Mouse (Mus musculus) forebrain, embryonic 10.5 days (tissue): Measurements from ENCODE around the gene Hydin. TPM values are rescaled to one million over a fixed set of nuclear protein-coding genes. Genes with fewer than 3 reads are reported as not detected.
A peak's percentile ranks its signal among the peaks of the same experiment; 100 is the strongest.

Source experiments
- DNase-seq: peaks from one replicate; pipeline ENCODE4 v3.0.0-alpha.2; 2017; ENCODE audit warnings: low spot score; ENCODE audit errors: extremely low spot score
- H3K27ac ChIP-seq: fragments of 300-500 bp; sonication (generic); 2 replicates; pipeline ENCODE4 v1.5.1; 2016; ENCODE audit warnings: mild to moderate bottlenecking
- H3K27me3 ChIP-seq: fragments of 300-500 bp; sonication (generic); 2 replicates; pipeline ENCODE4 v1.6.1; 2016; ENCODE audit warnings: mild to moderate bottlenecking; ENCODE audit not compliant: poor library complexity, severe bottlenecking
- H3K36me3 ChIP-seq: fragments of 300-500 bp; sonication (generic); replicated peaks from 2 replicates; pipeline ENCODE4 v1.6.1; 2016; ENCODE audit warnings: mild to moderate bottlenecking, moderate library complexity
- H3K4me1 ChIP-seq: fragments of 300-500 bp; sonication (generic); 2 replicates; pipeline ENCODE4 v1.6.1; 2016
- H3K4me3 ChIP-seq: fragments of 300-500 bp; sonication (generic); 2 replicates; pipeline ENCODE4 v1.5.1; 2016; ENCODE audit warnings: mild to moderate bottlenecking, moderate library complexity
- H3K9me3 ChIP-seq: fragments of 300-500 bp; sonication (generic); 2 replicates; pipeline ENCODE4 v1.6.1; 2016; ENCODE audit warnings: mild to moderate bottlenecking, moderate library complexity
- WGBS: fragments of 180-500 bp; shearing (Covaris S2); methylation state at CpG from one replicate; pipeline ENCODE4 v1.1.7; 2016; 5-methylcytosine and 5-hydroxymethylcytosine counted together
- polyA plus RNA-seq: library from polyadenylated mRNA; unstranded; fragments of >200 nt; fragmentation: Nextera tagmentation; extraction: Ambion mirVana; gene quantifications from 2 replicates; pipeline ENCODE4 v1.2.1, GENCODE M21; 2016

Gene Hydin
- polyA plus RNA-seq, 1 experiment from 2014 or later, result 0.11 TPM

GRCm38 (mm10) chr8:110477256-110477655 lies 210.5 kb downstream of the Hydin start:
- 88% methylated on average over 6 of the region's 6 CpGs for WGBS
- H3K4me3 ChIP-seq, result no peak overlapping the region
- DNase-seq, result no peak
- no peak overlapping the region for H3K27ac ChIP-seq
- H3K36me3 ChIP-seq, result no peaks in the 10 kb centered on the region
- H3K27me3 ChIP-seq, result peaks cover 5% of the 10 kb centered on the region; the same call in 1 of the 2 replicates
- peaks cover 15% of the 10 kb centered on the region for H3K4me1 ChIP-seq
- H3K9me3 ChIP-seq, result no peaks in the 10 kb centered on the region

GRCm38 (mm10) chr8:110478576-110478975 lies 211.8 kb downstream of the Hydin start:
- peaks cover 28% of the 10 kb centered on the region for H3K4me1 ChIP-seq
- no peaks in the 10 kb centered on the region for H3K9me3 ChIP-seq
- no peaks in the 10 kb centered on the region for H3K36me3 ChIP-seq
- WGBS, result 33% methylated on average over 6 of the region's 6 CpGs
- H3K27me3 ChIP-seq, result peaks cover 5% of the 10 kb centered on the region; the same call in 1 of the 2 replicates
- no peak overlapping the region for H3K4me3 ChIP-seq
- DNase-seq, result no peak
- no peak overlapping the region for H3K27ac ChIP-seq

- no peak overlapping the region for H3K4me3 ChIP-seq
- H3K4me1 ChIP-seq, result peaks cover 30% of the 10 kb centered on the region
- no peaks in the 10 kb centered on the region for H3K36me3 ChIP-seq
- no peak for DNase-seq
- H3K27ac ChIP-seq, result 0 out of 2 replicates have a peak overlapping the region, but pooled peaks have one; percentile 20
- H3K9me3 ChIP-seq, result no peaks in the 10 kb centered on the region
- WGBS, result 74% methylated on average over 12 of the region's 12 CpGs
- H3K27me3 ChIP-seq, result peaks cover 5% of the 10 kb centered on the region; the same call in 1 of the 2 replicates
Measured at GRCm38 (mm10) chr8:110479401-110479800, 212.6 kb downstream of the Hydin start.

- Histone ChIP-seq H3K27me3 (peaks cover 5% of the 10 kb centered on the region; the same call in 1 of the 2 replicates), H3K4me1 (peaks cover 30% of the 10 kb centered on the region), H3K27ac (peak overlapping the region; percentile 44; the same call in 1 of the 2 replicates), H3K36me3 (no peaks in the 10 kb centered on the region), H3K4me3 (no peak overlapping the region), H3K9me3 (no peaks in the 10 kb centered on the region)
- DNase-seq, result no peak
- 9% methylated on average over 3 of the region's 3 CpGs for WGBS
Measured at GRCm38 (mm10) chr8:110482275-110482674, 215.5 kb downstream of the Hydin start.

GRCm38 (mm10) chr8:110485234-110485633 lies 218.5 kb downstream of the Hydin start:
- peaks cover 30% of the 10 kb centered on the region for H3K4me1 ChIP-seq
- no peak overlapping the region for H3K4me3 ChIP-seq
- 95% methylated on average over 13 of the region's 13 CpGs for WGBS
- no peaks in the 10 kb centered on the region for H3K36me3 ChIP-seq
- H3K27ac ChIP-seq, result no peak overlapping the region
- H3K27me3 ChIP-seq, result no peaks in the 10 kb centered on the region; the same call in 1 of the 2 replicates
- no peak for DNase-seq
- no peaks in the 10 kb centered on the region for H3K9me3 ChIP-seq

- Histone ChIP-seq H3K4me1 (peaks cover 27% of the 10 kb centered on the region), H3K4me3 (no peak overlapping the region), H3K36me3 (no peaks in the 10 kb centered on the region), H3K9me3 (no peaks in the 10 kb centered on the region), H3K27me3 (no peaks in the 10 kb centered on the region; the same call in 1 of the 2 replicates), H3K27ac (0 out of 2 replicates have a peak overlapping the region, but pooled peaks have one; percentile 1)
- WGBS, result 82% methylated on average over 13 of the region's 13 CpGs
- no peak for DNase-seq
Measured at GRCm38 (mm10) chr8:110486020-110486419, 219.2 kb downstream of the Hydin start.

GRCm38 (mm10) chr8:110487644-110488043 lies 220.9 kb downstream of the Hydin start:
- Histone ChIP-seq H3K4me3 (no peak overlapping the region), H3K36me3 (no peaks in the 10 kb centered on the region), H3K27me3 (no peaks in the 10 kb centered on the region), H3K9me3 (no peaks in the 10 kb centered on the region), H3K27ac (no peak overlapping the region), H3K4me1 (peaks cover 11% of the 10 kb centered on the region)
- DNase-seq, result no peak
- 95% methylated on average over 6 of the region's 6 CpGs for WGBS

GRCm38 (mm10) chr8:110489344-110489743 lies 222.6 kb downstream of the Hydin start:
- Histone ChIP-seq H3K27ac (no peak overlapping the region), H3K9me3 (no peaks in the 10 kb centered on the region), H3K36me3 (no peaks in the 10 kb centered on the region), H3K4me3 (no peak overlapping the region), H3K27me3 (no peaks in the 10 kb centered on the region), H3K4me1 (no peaks in the 10 kb centered on the region)
- DNase-seq, result no peak
- WGBS, result 79% methylated on average over 4 of the region's 4 CpGs

GRCm38 (mm10) chr8:110491118-110491517 lies 224.3 kb downstream of the Hydin start:
- no peaks in the 10 kb centered on the region for H3K9me3 ChIP-seq
- H3K27me3 ChIP-seq, result no peaks in the 10 kb centered on the region
- H3K27ac ChIP-seq, result no peak overlapping the region
- no peak overlapping the region for H3K4me3 ChIP-seq
- H3K4me1 ChIP-seq, result no peaks in the 10 kb centered on the region
- WGBS, result 89% methylated on average over 5 of the region's 5 CpGs
- H3K36me3 ChIP-seq, result no peaks in the 10 kb centered on the region
- DNase-seq, result no peak

GRCm38 (mm10) chr8:110496286-110496685 lies 229.5 kb downstream of the Hydin start:
- WGBS, result 84% methylated on average over 9 of the region's 9 CpGs
- Histone ChIP-seq H3K27ac (no peak overlapping the region), H3K4me1 (peaks cover 13% of the 10 kb centered on the region; the same call in 1 of the 2 replicates), H3K27me3 (0 out of 2 replicates have a peak, but pooled peaks cover under 1% of the 10 kb centered on the region), H3K4me3 (no peak overlapping the region), H3K9me3 (no peaks in the 10 kb centered on the region), H3K36me3 (no peaks in the 10 kb centered on the region)
- no peak for DNase-seq

GRCm38 (mm10) chr8:110500253-110500652 lies 233.5 kb downstream of the Hydin start:
- H3K4me3 ChIP-seq, result no peak overlapping the region
- WGBS, result 46% methylated on average over 10 of the region's 10 CpGs
- no peaks in the 10 kb centered on the region for H3K9me3 ChIP-seq
- peaks cover 20% of the 10 kb centered on the region for H3K4me1 ChIP-seq
- peak; percentile 30 for DNase-seq
- H3K36me3 ChIP-seq, result no peaks in the 10 kb centered on the region
- peaks cover 9% of the 10 kb centered on the region; the same call in 1 of the 2 replicates for H3K27me3 ChIP-seq
- H3K27ac ChIP-seq, result no peak overlapping the region

- H3K27ac ChIP-seq, result no peak overlapping the region
- H3K4me1 ChIP-seq, result peaks cover 20% of the 10 kb centered on the region
- 80% methylated on average over 6 of the region's 6 CpGs for WGBS
- no peaks in the 10 kb centered on the region for H3K9me3 ChIP-seq
- H3K4me3 ChIP-seq, result no peak overlapping the region
- no peaks in the 10 kb centered on the region for H3K36me3 ChIP-seq
- H3K27me3 ChIP-seq, result peaks cover 9% of the 10 kb centered on the region; the same call in 1 of the 2 replicates
- DNase-seq, result no peak
Measured at GRCm38 (mm10) chr8:110500661-110501060, 233.9 kb downstream of the Hydin start.

GRCm38 (mm10) chr8:110501330-110501729 lies 234.6 kb downstream of the Hydin start:
- no peak for DNase-seq
- WGBS, result 87% methylated on average over 4 of the region's 4 CpGs
- Histone ChIP-seq H3K9me3 (no peaks in the 10 kb centered on the region), H3K4me3 (no peak overlapping the region), H3K36me3 (no peaks in the 10 kb centered on the region), H3K27ac (no peak overlapping the region), H3K27me3 (peaks cover 9% of the 10 kb centered on the region; the same call in 1 of the 2 replicates), H3K4me1 (peaks cover 20% of the 10 kb centered on the region)
